Mouse (Mus musculus): ENCODE measurements around the gene Usp25.

The Usp25 gene

GRCm38 (mm10) chr16:77013427-77014320, at the start of gene Usp25:
Gene Usp25, plus strand, starts transcription at chr16:77013706.
- peak; percentile 93 for DNase-seq (ENCODE audit: low read depth)

GRCm38 (mm10) chr16:76967593-76968275, 45.8 kb upstream of the Usp25 start:
- DNase-seq (ENCODE audit: low read depth): no peak

- DNase-seq (ENCODE audit: low read depth): no peak
These were observed 42.3 kb upstream of the Usp25 start for GRCm38 (mm10) chr16:76971211-76971610.

DNA sequence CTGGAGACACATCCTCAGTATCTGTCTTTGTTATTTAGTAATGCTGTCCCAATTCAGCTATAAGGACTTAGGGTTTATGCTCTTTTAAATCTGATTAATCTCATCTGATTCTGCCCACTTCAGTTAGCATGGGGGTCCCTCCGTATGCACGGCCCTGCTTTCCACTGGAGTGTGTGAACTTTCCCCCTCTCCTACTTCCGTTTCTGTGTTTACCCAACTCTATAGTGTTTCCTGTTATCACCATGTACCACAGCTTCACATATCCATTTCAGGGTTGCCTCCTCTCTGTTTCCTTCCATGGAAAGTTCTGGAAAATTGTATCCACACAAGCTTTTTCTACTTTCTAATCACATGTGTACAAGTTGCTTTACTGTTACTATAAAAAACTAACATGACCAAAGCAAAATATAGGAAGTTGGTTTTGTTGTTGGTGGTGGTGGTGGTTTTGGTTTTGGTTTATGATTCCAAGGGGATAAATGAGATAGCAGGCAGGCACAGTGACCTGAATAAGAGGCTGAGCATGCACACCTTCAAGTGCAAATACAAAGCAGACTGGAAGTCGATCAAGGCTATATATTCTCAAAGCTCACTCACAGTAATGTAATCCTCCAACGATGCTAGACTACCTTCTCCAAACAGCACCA, 36.6 kb upstream of the Usp25 start:
- DNase-seq (ENCODE audit: low read depth): no peak

DNA sequence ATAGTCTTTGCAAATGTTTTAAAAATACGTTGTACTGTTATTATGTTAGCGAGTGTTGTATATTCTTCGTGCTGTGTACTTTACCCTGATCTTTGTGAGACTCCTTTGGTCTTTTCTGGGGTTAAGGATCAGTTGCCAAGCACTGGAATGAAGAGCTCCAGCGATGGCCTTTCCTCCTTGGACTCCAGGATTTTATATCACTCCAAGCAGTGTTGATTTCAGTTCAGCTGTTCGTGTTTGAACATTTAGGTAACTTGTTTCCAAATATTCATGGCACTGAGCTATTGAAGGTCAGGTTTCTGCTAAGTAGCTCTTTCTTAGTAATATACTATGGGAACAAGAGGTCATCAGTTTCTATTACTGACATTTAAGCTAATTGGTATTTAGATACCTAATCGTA, 29.8 kb upstream of the Usp25 start:
- no peak for DNase-seq (ENCODE audit: low read depth)

GRCm38 (mm10) chr16:76987711-76988110, 25.8 kb upstream of the Usp25 start:
- no peak for DNase-seq (ENCODE audit: low read depth)

DNA sequence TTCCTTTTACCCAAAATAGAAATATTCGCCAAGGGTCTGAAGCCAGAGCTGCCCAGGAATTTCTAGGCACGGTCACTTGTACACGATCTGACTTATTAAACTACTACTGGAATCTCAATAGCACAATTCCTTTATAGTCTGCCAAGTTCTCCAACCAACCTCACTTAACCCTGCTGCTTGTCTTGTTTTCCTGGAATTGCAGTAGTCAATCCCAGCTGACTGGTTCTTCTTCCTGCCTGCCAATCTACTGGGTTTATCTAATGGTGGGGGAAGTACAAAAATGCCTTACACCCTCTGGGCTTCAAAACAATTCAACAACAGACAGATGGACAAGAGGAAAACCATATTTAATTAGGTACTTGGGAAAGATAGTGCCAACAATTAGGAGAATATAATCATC, 9.6 kb upstream of the Usp25 start:
- no peak for DNase-seq (ENCODE audit: low read depth)

- peak; percentile 43 for DNase-seq (ENCODE audit: low read depth)
These were observed 4.3 kb upstream of the Usp25 start for GRCm38 (mm10) chr16:77009173-77009572.

DNA sequence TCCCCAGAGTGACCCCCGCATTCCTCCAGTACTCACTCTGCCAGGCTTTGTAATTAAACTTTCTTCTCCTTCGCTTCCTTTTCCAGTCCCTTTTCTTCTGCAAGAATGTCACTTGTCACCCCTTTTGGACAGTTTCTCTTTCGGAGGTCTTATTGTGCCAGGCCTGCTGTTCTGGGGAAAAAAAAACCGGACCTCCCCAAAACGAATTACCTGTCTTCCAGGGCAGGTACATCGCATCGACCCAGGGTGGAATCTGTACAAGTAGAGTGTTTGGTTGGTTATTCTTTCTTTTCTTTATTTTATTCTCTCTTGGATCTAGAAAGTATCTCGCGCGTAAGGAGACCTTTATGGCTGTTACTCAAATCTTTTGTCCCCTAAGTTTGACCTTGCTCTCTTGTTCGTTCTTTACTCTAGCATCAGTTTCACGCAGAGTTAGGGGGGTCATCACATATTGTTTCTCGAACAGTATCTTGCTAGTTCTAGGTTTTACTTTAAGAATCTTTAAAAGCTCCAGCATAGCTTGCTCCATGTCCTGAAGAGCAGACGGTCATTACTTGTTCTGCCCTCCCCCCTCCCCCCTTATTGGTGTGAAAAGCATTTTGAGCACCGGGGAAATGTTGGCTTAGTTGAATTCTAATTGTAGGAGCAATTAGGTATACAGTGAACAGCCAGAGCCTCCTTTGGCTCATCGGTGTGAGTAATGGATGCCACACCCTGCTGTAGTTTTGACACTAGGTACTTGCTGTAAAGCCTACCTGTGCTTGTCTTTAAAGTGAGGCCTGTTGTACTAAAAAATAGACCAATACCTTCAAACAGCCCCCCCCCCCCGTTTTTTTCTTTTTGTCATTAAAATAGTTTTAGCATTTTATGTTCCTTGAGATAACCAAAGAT, 1.1 kb downstream of the Usp25 start:
- DNase-seq (ENCODE audit: low read depth): peak; percentile 39

GRCm38 (mm10) chr16:77015380-77016346, 2.2 kb downstream of the Usp25 start:
- DNase-seq (ENCODE audit: low read depth): peak; percentile 67

DNA sequence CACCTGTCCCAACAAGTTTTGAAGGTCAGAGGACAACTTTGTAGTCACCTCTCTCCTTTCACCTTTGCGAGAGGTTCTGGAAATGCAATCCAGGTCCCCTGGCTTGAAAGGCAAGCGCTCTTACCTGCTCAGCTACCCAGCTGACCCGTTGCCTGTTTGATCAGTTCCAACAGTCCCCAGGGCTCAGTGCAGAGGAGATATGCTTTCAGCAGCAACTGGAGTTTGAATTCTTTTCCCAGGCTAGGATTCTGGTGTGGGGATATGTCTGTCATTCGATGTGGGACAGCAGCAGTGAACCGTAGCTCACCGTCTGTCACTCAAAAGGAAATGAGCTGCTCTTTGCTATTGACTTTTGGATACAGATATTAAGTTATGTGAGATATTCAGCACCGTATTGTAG, 4.4 kb downstream of the Usp25 start:
- no peak for DNase-seq (ENCODE audit: low read depth)

GRCm38 (mm10) chr16:77020190-77020589, 6.7 kb downstream of the Usp25 start:
- DNase-seq (ENCODE audit: low read depth): peak; percentile 26

GRCm38 (mm10) chr16:77023627-77024379, 10.3 kb downstream of the Usp25 start:
- no peak for DNase-seq (ENCODE audit: low read depth)

- DNase-seq (ENCODE audit: low read depth): no peak
These were observed 12.6 kb downstream of the Usp25 start for GRCm38 (mm10) chr16:77026099-77026498.

DNA sequence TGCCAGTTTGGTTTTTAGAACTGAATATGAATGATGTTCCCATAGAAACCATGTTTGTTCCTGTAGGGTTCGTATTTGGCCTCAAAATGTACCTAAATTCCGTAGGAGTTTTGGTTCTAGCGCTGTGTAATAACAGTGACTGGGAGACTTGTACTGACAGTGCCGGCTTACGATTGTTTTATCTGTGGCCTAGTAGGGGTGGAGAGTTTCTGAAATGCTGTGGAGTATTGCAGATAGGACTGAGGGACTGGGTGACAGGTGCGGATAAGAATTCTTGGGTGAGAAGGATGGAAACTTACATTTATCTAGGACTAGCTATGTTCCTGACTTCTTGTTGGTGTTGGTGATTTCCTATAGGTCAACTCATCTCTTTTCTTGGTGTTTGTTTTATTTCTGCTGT, 13.4 kb downstream of the Usp25 start:
- DNase-seq (ENCODE audit: low read depth): no peak

DNA sequence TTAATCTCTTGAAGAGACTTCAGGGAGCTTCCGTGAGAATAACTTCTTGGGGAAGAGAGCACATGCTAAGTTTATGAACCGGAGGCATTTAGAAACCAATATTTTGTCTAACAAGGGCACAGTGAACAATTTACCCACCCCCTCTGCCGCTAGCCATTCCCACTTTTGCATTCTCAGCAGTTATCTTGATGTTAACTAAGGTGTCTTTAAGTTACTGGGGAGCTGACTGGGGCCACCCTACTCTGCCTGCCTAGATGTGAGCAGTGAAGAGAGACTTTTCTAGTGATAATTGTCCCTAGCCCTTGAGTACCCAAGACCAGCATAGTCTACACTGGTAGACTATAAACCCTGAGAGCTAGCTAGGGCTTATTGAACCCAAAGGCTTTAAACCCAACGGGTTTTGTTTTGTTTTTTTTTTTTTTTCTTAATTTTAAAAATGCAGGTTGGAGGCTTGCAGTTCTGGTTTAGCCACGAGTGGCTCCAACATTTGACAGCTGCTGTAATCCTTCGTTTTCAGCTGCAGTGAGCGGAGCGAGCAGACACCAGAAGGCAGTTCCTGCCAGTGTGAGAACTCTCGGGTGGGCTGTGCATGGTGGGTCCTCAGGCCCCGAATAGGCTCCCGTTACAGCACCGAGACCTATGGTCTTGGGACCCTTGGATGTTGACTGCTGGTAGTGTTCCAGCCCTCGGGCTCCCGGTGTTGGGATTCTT, 14.6 kb downstream of the Usp25 start:
- DNase-seq (ENCODE audit: low read depth): no peak

DNA sequence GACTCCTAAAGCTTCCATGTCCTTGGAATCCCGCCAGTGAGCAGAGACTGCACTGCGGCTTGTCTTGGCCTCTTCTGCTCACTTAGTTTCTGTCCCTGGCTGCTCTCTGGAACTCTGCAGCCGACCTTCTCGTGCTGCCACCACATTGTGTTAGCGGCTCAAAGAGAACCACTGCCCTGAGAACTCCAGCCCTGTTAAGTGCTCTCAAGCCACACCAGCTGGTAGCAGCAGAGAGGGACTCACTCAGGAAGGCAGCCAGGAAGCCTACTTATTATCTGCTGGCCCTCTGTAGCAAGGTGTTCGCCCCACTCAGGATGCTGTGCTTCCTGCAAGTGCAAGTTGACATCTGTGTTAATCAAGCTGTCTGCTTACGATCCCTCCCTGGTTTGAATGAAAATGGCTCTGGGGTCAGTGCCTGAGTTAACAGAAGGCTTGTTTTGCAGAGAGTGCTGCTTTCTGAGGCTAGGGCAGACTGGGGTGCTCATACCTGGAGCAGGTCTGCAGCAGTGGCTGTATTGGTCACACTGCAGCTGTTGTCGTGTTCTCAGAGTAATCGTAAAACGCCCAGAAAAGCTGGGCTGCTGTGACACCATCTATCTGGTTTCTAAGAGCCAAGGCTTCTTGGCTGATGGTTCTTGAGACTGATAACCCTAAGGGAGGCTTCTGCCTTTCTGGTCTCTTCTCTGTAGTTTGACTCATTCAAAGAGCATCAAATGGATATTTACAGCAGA, 15.3 kb downstream of the Usp25 start:
- DNase-seq (ENCODE audit: low read depth): no peak

- no peak for DNase-seq (ENCODE audit: low read depth)
These were observed 16.9 kb downstream of the Usp25 start for GRCm38 (mm10) chr16:77030435-77030834.

- DNase-seq (ENCODE audit: low read depth): no peak
These were observed 20.8 kb downstream of the Usp25 start for GRCm38 (mm10) chr16:77034329-77034728.

Measured in naive thymus-derived CD4-positive, alpha-beta T cell, adult 2 months (primary cell).